Mouse (Mus musculus) cortical plate, adult 2 months (tissue): ENCODE measurements around the gene Mydgf.

ENCODE experiments used
- CTCF ChIP-seq: fragments of 200-500 bp; IDR thresholded peaks from 2 replicates; pipeline ENCODE4 v1.5.1; 2011; ENCODE audit warnings: mild to moderate bottlenecking, control low read depth, low read length; ENCODE audit not compliant: insufficient read depth; ENCODE audit errors: extremely low read depth
- POLR2A ChIP-seq: fragments of 200-500 bp; IDR thresholded peaks from 2 replicates; pipeline ENCODE4 v1.6.1; 2011; ENCODE audit warnings: mild to moderate bottlenecking, low read length, control low read depth; ENCODE audit not compliant: insufficient read depth; ENCODE audit errors: extremely low read depth

DNA sequence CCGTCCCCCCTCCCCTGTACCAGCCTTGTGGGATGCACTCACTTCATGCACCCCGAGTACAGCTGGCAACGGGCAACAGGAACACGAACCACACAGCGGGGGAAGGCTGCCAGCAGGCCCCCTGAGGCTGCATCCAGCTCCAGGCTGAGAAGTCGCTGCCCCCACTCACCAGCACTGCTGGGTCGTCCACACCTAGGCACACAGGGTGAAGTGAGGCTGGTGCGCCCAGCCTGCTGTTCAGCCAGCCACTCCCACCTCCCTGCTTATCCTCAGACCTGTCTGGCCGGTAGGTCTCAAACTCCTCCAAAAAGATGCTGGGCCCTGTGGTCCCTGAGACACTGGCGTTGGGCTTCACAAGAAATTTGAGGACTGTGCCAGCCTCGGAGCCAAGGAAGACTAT, 57.5 kb downstream of the Mydgf start:
- TF ChIP-seq POLR2A, result no peak
- TF ChIP-seq CTCF, result no peak
